Comparison of ENCODE assay signal across 9 mouse cellular contexts in the genomic region with DNA sequence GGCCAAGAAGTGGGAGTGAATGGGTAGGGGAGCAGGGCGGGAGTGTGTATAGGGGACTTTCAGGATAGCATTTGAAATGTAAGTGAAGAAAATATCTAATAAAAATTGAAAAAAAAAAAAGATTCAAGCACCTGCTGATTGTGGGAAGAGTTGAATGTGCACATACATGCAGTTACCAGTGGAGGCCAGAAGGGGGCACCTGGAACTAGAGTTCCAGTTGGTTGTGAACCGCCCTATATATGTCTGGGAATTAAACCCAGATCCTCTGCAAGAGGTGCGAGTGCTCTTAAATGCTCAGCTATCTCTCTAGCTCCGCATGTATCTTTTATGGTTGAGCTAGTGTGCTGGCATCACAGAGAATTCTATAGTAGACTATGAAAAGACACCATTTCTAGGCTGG. TPM values are rescaled to one million over a fixed set of nuclear protein-coding genes. Genes with fewer than 3 reads are reported as not detected.
DNase-seq lines count a peak whose midpoint lies in the region; ATAC-seq and TF ChIP-seq lines count a peak whose summit lies in the region.
"Had no signal": no experiment of that assay in that cellular context is flagged by ENCODE, and none has a peak within 500 bp of the region (broad histone marks: within the 10 kb centered on the region; RNA-seq: fewer than 3 reads in every experiment).

No protein-coding gene starts in this region.

- TF ChIP-seq EP300 in heart, adult 2 months (IDR thresholded peaks at IDR 0.05; ENCODE audit: insufficient read depth, low read depth, low read length), result no peak

- no peak overlapping the region for H3K9ac ChIP-seq in heart, adult 2 months (ENCODE audit: low read depth, low read length)
- H3K9ac ChIP-seq in lung, embryonic 14.5 days, result no peak overlapping the region

- H3K27me3 ChIP-seq in heart, adult 2 months (ENCODE audit: control insufficient read depth, insufficient read depth, low read length), result no peaks in the 10 kb centered on the region
- no peaks in the 10 kb centered on the region for H3K27me3 ChIP-seq in lung, embryonic 14.5 days (ENCODE audit: insufficient read depth, low read length)

- intact Hi-C loops in heart, adult 2 months (cut with DNase I), result no loop called here
- intact Hi-C loops in gastrocnemius, postnatal 36 days (cut with DNase I), result no loop called here

- no peak for ATAC-seq in lung, embryonic 14.5 days (ENCODE audit: insufficient read depth)

- H3K36me3 ChIP-seq in heart, adult 2 months (ENCODE audit: control insufficient read depth, insufficient read depth, low read length), result no peaks in the 10 kb centered on the region
- H3K36me3 ChIP-seq in lung, embryonic 14.5 days (ENCODE audit: insufficient read depth), result no peaks in the 10 kb centered on the region

- H3K4me1 ChIP-seq in heart, adult 2 months (ENCODE audit: control insufficient read depth, insufficient read depth, low read length), result no peaks in the 10 kb centered on the region
- H3K4me1 ChIP-seq in lung, embryonic 14.5 days (ENCODE audit: insufficient read depth), result no peaks in the 10 kb centered on the region

- H3K9me3 ChIP-seq in lung, embryonic 14.5 days (ENCODE audit: low read depth, low read length), result no peaks in the 10 kb centered on the region

- H3K79me2 ChIP-seq in heart, adult 2 months (replicated peaks; ENCODE audit: control insufficient read depth, insufficient read depth, low read length), result no peaks in the 10 kb centered on the region

- no peak overlapping the region for H3K27ac ChIP-seq in heart, adult 2 months
- no peak overlapping the region for H3K27ac ChIP-seq in lung, embryonic 14.5 days (ENCODE audit: low read depth)
- H3K27ac ChIP-seq: macrophage had no signal

- no peak overlapping the region for H3K4me2 ChIP-seq in lung, embryonic 14.5 days

- no peak for TF ChIP-seq POLR2A in heart, adult 2 months (IDR thresholded peaks at IDR 0.05; ENCODE audit: insufficient read depth, low read depth, low read length)

- peak; percentile 51 for TF ChIP-seq CTCF in heart, adult 2 months (IDR thresholded peaks at IDR 0.05)
- peak; percentile 59 for TF ChIP-seq CTCF in lung, embryonic 14.5 days (IDR thresholded peaks at IDR 0.05; ENCODE audit: low read depth)

- no peak overlapping the region for H3K4me3 ChIP-seq in heart, adult 2 months
- no peak overlapping the region for H3K4me3 ChIP-seq in lung, embryonic 14.5 days (ENCODE audit: low read depth, low read length)

- no peak for DNase-seq in heart, adult 2 months
- DNase-seq in heart, adult 8-10 months (ENCODE audit: low spot score), result no peak
- peak; percentile 47 for DNase-seq in lung, embryonic 14.5 days
- DNase-seq in lung, adult 18-20 months, result no peak
- DNase-seq in brain, adult 2 months (ENCODE audit: low read depth, low spot score), result peak; percentile 7
- DNase-seq in lung, postnatal 36 days, result peak; percentile 15
- no peak for DNase-seq in gastrocnemius, postnatal 36 days
- DNase-seq: heart, adult 18-20 months had no signal

- 48% methylated on average over 4 of the region's 4 CpGs for WGBS in heart, adult 2 months
- WGBS in lung, embryonic 14.5 days, result 47% methylated on average over 4 of the region's 4 CpGs

RNA-seq across cellular contexts. Expression of gene Tmem132c, which starts 42.8 kb away (rescaled TPM):
- total RNA-seq in heart, adult 2 months (2021), result under 1 TPM in 1 of 2 experiments, not detected in 1; 0.14 TPM
- 0.43 and 0.53 TPM in 2 replicates for polyA plus RNA-seq in heart, adult 2 months (2012; rRNA removed)
- total RNA-seq in heart, adult 8-10 months (2022), result under 1 TPM; 0.06 to 0.30 (median 0.20) TPM
- 23.3 and 28.5 TPM in 2 replicates for polyA plus RNA-seq in lung, embryonic 14.5 days (2014; fragmentation: Nextera tagmentation; extraction: Ambion mirVana)
- total RNA-seq in gastrocnemius, postnatal 36 days (2021), result under 1 TPM; 0.18 to 0.22 TPM
- polyA plus RNA-seq: macrophage had no signal

Comparison
In these comparisons a context has a peak if more than half of its experiments do, and no peak if none do; other contexts are left out.
1. DNase-seq: peak in lung, embryonic 14.5 days (single experiment), brain, adult 2 months (single experiment) and lung, postnatal 36 days (single experiment); none in heart, adult 2 months (0 of 2), heart, adult 8-10 months (single experiment), lung, adult 18-20 months (0 of 2) and gastrocnemius, postnatal 36 days (0 of 2).